Mouse (Mus musculus) lung, adult 2 months (tissue): ENCODE results near the gene Rai2.

Experiments used
- CTCF ChIP-seq: fragments of 200-500 bp; IDR thresholded peaks from 2 replicates; pipeline ENCODE4 v1.5.1; 2011; ENCODE audit warnings: mild to moderate bottlenecking, low read length, control low read depth; ENCODE audit not compliant: insufficient read depth
- POLR2A ChIP-seq: fragments of 200-500 bp; IDR thresholded peaks from 2 replicates; pipeline ENCODE4 v1.6.1; 2011; ENCODE audit warnings: low read depth, mild to moderate bottlenecking, control low read depth, low read length, borderline replicate concordance; ENCODE audit errors: extremely low read depth

DNA sequence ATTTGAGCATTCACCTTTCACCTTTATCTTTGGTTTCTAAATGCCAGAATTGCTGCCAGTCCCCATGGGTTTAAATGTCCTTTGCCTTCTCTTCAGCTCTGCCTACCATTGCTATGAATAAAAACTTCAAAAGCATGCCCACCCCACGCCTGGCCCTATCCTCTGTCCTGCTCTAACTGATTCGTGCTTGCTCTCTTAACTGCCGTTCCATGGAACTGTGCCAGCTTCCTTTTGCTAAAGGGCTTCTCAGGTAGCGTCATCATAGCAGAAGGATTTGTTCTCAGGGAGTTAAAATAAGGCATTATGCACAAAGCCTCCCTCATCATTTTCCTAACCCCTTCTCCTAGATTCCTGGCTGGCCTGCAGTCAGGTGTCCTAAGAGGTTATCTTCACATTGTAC is 11.6 kb downstream of the Rai2 start:
- TF ChIP-seq CTCF (no peak), POLR2A (no peak)
